Mouse (Mus musculus) bone marrow macrophage, adult 2 months (primary cell): ENCODE measurements around the gene Entpd6.

ENCODE experiments used
- CTCF ChIP-seq: IDR thresholded peaks from 2 replicates; pipeline ENCODE4 v1.5.1; 2012; ENCODE audit warnings: low read depth, mild to moderate bottlenecking, low read length, moderate library complexity
- POLR2A ChIP-seq: IDR thresholded peaks from 2 replicates; pipeline ENCODE4 v1.6.1; 2012; ENCODE audit warnings: mild to moderate bottlenecking, low read depth, low read length, borderline replicate concordance

GRCm38 (mm10) chr2:150810603-150811002, 61.8 kb downstream of the Entpd6 start:
- TF ChIP-seq CTCF (no peak), POLR2A (no peak)
